Mouse (Mus musculus) embryo, embryonic 11.5 days (tissue): Measurements from ENCODE around the gene Gm20867.
"Not testable (repeated sequence)": the region's sequence is repeated elsewhere in the genome, so short reads cannot be mapped to it uniquely, and the experiment has no call there.

Source experiments
- DNase-seq: peaks from one replicate; pipeline ENCODE4 v3.0.0-alpha.2; 2012; ENCODE audit warnings: low read depth, low spot score

Gm20867 gene

DNA sequence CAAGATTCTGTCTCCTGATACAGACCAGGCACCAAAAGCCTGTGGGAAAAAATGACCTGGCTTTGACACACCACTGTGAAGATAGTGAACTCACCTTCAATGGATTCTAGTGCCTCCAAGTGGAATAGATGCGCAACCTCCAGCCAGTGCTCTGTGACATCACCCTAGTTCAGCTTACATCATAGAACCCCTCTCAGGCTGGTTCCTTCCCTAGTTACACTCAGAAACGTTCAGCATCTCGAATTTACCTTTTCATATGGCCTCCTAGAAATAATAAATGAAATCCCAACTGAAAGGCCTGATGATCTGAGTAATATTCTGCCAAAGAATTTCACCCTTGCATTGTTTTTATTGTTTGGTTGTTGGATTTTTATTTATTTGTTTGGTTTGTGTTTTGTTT, at the start of gene Gm20867:
Gene Gm20867, minus strand, starts transcription at position 101 of the 400 bp plus-strand sequence.
- DNase-seq: not testable (repeated sequence)
